Mouse (Mus musculus) liver, embryonic 14 days (tissue): ENCODE measurements around the gene Focad. TPM values are rescaled to one million over a fixed set of nuclear protein-coding genes. Genes with fewer than 3 reads are reported as not detected.

Source experiments
- polyA plus RNA-seq: library from polyadenylated mRNA; depleted of rRNA; stranded (reverse); fragments of >200 nt; gene quantifications from 2 replicates; pipeline ENCODE4 v1.2.3, GENCODE M21; 2012; rRNA removed

The Focad gene
- 5.2 and 5.9 TPM in 2 replicates for polyA plus RNA-seq

DNA sequence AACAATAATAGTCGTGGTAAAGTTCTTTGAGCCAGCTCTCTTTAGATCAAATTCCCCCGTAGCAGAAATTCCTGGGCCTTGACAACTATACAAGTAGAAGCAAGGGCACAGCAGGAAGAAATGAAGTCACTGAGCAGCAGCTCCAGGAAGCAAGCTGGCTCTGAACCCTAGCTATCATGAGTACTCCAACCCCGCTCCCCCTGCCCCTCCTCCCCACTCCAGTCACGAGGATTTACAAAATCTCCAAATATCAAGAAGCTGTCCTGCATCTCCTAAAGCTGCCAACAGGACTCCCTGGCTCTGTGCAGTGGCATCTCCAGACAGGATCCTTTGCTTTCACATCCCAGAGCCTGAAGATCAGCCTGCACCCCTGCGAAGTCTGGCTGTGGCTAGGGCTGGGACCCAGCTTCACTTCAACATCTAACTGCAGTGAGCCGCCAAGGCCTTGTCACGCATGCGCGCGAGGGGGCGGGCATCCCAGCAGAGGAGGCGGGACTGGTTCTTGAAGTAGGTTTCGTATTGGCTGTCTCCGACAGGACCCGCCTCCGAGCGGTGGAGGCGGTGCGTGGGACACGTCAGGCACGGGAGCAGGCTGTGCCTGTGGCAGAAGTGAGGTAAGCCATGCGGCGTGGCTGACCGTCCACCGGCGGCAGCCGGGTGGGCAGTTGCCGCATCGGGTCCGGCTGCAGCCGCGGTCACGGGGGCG, at the start of gene Focad:
TSS of gene Focad (plus strand) at position 568 of the 706 bp plus-strand sequence.

GRCm38 (mm10) chr4:88438326-88438989, 344.0 kb downstream of the Focad start, which contains the start of gene Hacd4:
TSS of gene Hacd4 (minus strand) at chr4:88438928.

Other genes starting within 250 kb of the Focad start
- 55.3 and 61.0 TPM in 2 replicates for gene Mllt3, start 61.3 kb upstream of the Focad start, polyA plus RNA-seq